Mouse (Mus musculus) layer of hippocampus, postnatal 10 days (tissue): ENCODE data around the gene Chka. TPM values are rescaled to one million over a fixed set of nuclear protein-coding genes. Genes with fewer than 3 reads are reported as not detected.

Source experiments
- DNase-seq, 2 experiments: peaks; one replicate each; pipeline ENCODE4 v3.0.0; 2021; ENCODE audit warnings: low spot score in 2 of 2
- total RNA-seq, 2 experiments: library from RNA; stranded (reverse); gene quantifications; 2 replicates each; pipeline ENCODE4 v1.2.3; 2021

Chka gene
- total RNA-seq, 2 experiments from 2014 or later, result 98.1 to 104 TPM

GRCm38 (mm10) chr19:3935896-3936850 lies 84.6 kb downstream of the Chka start:
- DNase-seq, result peak in 1 of 2 experiments; percentile 56

- no peak for DNase-seq
These were observed 90.7 kb downstream of the Chka start for GRCm38 (mm10) chr19:3942315-3942714.

- DNase-seq, result no peak
These were observed 91.6 kb downstream of the Chka start for GRCm38 (mm10) chr19:3942986-3943735.

Other genes starting within 250 kb of the Chka start
- 10 to 100 TPM; 13.3 to 14.3 TPM for gene Lrp5, start 165.2 kb upstream of the Chka start, total RNA-seq
- 10 to 100 TPM; 25.4 to 39.3 TPM for gene 1810055G02Rik, start 143.5 kb upstream of the Chka start, total RNA-seq
- gene Kmt5b, start 84.4 kb upstream of the Chka start, total RNA-seq, result 10 to 100 TPM; 72.9 to 76.9 TPM
- 10 to 100 TPM; 19.1 to 26.0 TPM for gene Tcirg1, start 55.4 kb downstream of the Chka start, total RNA-seq
- 100 to 1,000 TPM; 134 to 139 TPM for gene Ndufs8, start 61.0 kb downstream of the Chka start, total RNA-seq
- gene Aldh3b1, start 78.0 kb downstream of the Chka start, total RNA-seq, result 1 to 10 TPM; 1.3 to 1.7 TPM
- gene Unc93b1, start 83.4 kb downstream of the Chka start, total RNA-seq, result 10 to 100 TPM; 13.9 to 20.7 TPM
- gene Aldh3b3, start 106.9 kb downstream of the Chka start, total RNA-seq, result not detected
- gene Aldh3b2, start 120.6 kb downstream of the Chka start, total RNA-seq, result 1 to 10 TPM; 1.3 to 1.4 TPM
- 1 to 10 TPM; 1.9 to 2.2 TPM for gene Acy3, start 134.8 kb downstream of the Chka start, total RNA-seq
- gene Tbx10, start 141.0 kb downstream of the Chka start, total RNA-seq, result not detected
- gene Nudt8, start 148.8 kb downstream of the Chka start, total RNA-seq, result 1 to 10 TPM; 9.0 to 9.4 TPM
- 1 to 10 TPM; 1.7 TPM for gene Gm49405, start 148.9 kb downstream of the Chka start, total RNA-seq
- gene Doc2g, start 151.5 kb downstream of the Chka start, total RNA-seq, result 1 to 10 TPM; 2.9 to 3.3 TPM
- 100 to 1,000 TPM; 197 to 207 TPM for gene Ndufv1, start 161.0 kb downstream of the Chka start, total RNA-seq
- gene Gstp1, start 186.2 kb downstream of the Chka start, total RNA-seq, result 100 to 1,000 TPM; 263 to 285 TPM
- 10 to 100 TPM; 18.5 to 23.6 TPM for gene Gstp2, start 194.2 kb downstream of the Chka start, total RNA-seq
- not detected for gene Gstp3, start 207.8 kb downstream of the Chka start, total RNA-seq
- gene Cabp2, start 229.8 kb downstream of the Chka start, total RNA-seq, result not detected
- gene Cdk2ap2, start 245.4 kb downstream of the Chka start, total RNA-seq, result 10 to 100 TPM; 21.5 to 23.6 TPM
- 100 to 1,000 TPM; 178 to 201 TPM for gene Pitpnm1, start 248.2 kb downstream of the Chka start, total RNA-seq